Mouse (Mus musculus): ENCODE results near the gene Ptprk.

Gene Ptprk

GRCm38 (mm10) chr10:28112826-28113589 lies 38.4 kb downstream of the Ptprk start:
- no peak for DNase-seq (ENCODE audit: low spot score in 2 of 2)

DNA sequence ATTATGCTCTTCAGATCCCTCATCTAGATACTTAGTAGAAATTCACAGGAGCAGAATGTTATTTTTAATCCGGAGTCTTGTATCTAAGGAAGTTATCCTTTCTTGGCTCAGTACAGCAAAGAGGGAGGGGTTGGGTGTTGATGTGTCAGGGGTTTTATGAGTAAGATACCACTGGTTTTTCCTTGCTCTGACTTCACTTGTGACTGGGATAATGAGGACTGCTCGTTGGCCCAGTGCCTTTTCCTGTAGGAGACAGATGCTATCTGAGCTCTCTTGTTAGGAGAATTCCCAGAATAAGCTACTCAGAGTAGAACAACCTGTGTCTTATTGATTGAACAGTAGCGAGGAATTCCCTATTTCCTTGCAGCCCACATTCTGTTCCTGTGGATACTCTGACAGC lies 39.3 kb downstream of the Ptprk start:
- DNase-seq (ENCODE audit: low spot score in 2 of 2), result no peak

DNA sequence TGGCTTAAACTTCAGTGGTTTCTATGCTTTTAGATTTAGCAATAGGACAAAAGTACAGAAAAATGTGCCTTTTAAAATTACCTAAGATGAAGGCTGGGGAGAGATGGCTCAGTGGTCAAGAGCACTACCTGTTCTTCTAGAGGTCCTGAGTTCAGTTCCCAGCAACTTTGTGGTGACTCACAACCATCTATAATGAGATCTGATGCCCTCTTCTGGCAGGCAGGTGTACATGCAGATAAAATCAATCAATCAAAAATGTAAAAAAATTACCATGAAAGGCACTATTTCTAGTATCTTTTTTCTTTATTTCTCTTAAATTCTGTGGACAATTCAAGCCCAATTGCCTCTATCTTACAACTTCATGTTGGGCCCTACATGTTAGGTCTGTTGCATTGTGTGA lies 42.4 kb downstream of the Ptprk start:
- no peak for DNase-seq (ENCODE audit: low spot score in 2 of 2)

DNA sequence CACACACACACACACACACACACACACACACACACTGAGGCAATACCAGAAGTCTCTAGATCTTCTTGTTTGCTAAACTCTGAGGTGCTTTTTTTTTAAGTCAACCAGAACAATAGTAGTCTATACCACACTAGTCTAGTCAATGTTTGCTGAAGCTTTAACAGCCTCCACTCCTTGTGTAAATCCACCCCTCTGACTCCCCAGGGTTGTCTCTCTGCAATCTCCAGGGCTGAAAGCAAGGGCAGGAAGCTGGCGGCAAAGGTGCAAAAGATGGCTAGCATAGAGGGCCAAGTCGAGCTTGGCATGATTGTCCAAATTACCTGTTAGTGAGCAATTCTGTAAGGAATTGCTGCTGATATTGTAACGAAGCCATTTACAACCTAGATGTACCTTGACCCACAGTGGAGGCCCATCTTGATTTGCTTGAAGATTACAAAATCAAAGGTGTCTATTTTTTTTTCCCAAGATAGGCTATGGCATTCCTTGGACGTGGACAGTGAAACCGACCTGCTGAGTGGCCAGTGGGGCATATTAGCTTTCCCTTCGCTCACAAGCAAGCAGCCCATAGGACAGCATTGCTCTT lies 44.3 kb downstream of the Ptprk start:
- DNase-seq (ENCODE audit: low spot score in 2 of 2), result no peak

DNA sequence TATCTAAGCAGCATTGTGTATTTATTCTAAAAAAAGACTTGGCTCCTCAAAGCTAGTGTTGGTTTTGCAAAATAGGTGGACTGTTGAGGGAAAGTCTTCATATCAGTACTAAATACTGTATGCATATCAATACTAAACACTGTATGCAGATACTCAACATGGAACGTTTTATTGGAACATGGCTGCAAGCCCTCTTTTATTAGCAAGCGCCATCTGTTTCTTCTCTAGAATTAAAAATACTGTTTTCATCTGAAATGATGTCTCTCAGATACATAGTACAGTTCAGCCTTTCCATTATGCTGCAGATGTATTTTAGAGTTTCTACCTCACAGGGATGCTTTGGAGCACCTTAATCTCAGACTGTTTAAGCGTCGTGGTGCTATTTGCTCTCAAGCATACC lies 49.3 kb downstream of the Ptprk start:
- DNase-seq (ENCODE audit: low spot score in 2 of 2), result no peak

GRCm38 (mm10) chr10:28128011-28128410 lies 53.4 kb downstream of the Ptprk start:
- DNase-seq (ENCODE audit: low spot score in 2 of 2), result no peak

DNA sequence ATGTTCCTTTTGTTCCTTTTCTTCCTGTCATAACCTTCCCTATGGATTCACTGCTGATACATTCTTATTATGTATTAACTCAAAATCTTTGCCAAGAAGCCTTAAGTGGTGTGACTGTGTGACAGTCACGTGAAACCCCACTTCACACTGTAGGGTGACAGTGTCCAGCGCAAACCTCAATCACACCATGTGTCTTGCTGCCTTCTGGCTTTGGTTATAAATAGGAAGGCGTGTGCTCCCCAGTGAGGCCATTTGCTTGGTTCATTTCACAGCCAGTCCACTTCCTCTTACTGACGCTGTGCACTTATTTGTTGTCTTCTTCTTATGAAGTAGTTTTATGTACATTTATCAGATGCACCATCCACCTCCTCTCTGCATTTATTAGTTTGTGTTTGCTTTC lies 53.8 kb downstream of the Ptprk start:
- no peak for DNase-seq (ENCODE audit: low spot score in 2 of 2)

DNA sequence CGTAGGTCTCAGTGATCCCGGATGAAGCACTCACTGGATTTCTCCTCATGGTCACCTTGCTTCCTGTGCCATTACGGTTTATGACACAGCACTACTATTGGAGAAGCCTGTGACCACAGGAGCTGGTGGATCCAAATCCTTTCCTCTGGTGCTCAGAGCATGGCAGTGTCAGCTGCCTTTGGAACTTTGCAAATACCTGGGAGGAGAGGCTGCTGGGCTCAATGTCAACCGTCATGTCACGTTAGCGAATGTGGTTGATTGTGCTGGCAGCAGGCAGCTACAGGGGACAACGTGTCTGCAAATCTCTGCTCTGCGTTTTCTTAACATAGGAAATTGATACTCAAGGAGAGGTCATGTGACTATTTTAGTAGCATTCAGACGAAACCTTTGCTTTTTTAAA lies 55.8 kb downstream of the Ptprk start:
- DNase-seq (ENCODE audit: low spot score in 2 of 2), result no peak

DNA sequence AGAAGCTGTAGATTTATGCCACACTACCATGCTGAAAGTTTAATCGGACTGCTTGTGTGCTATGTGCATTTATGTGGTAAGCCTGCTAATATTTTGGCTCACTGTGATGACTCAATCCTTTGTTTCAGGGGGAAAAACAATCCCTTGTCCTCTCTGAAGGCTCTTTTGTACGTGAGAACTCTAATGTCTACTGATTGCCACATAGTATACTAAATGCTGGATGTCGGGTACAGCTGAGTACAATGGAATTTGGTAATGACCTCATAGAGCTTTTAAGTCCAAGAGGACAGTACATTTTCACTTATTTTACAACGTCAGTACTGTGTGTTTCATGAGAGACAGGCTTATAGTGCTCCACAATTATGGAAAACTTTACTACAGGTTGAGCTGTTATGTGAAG lies 59.1 kb downstream of the Ptprk start:
- no peak for DNase-seq (ENCODE audit: low spot score in 2 of 2)

- no peak for DNase-seq (ENCODE audit: low spot score in 2 of 2)
Observed at GRCm38 (mm10) chr10:28138399-28138798, 63.8 kb downstream of the Ptprk start.

- DNase-seq (ENCODE audit: low spot score in 2 of 2), result no peak
Observed at GRCm38 (mm10) chr10:28144459-28144858, 69.8 kb downstream of the Ptprk start.

DNA sequence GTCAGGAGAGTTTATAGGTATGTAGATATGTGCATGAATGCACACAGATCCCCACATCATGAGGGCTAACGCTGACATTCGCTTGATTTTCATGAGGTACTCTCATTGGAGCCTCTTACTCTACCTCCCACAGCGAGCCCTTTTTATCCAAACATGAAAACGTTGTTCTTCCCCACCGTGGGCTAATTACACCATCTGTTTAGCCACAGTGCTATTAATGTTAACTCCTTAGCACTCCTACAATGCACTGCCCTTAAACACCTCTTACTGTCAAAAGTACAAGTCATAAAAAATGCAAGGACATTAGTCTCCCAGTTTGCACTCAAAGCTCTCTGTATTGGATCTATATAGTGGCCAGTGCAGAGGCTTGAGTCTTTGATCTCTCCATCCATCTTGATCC lies 70.7 kb downstream of the Ptprk start:
- DNase-seq (ENCODE audit: low spot score in 2 of 2), result no peak

DNA sequence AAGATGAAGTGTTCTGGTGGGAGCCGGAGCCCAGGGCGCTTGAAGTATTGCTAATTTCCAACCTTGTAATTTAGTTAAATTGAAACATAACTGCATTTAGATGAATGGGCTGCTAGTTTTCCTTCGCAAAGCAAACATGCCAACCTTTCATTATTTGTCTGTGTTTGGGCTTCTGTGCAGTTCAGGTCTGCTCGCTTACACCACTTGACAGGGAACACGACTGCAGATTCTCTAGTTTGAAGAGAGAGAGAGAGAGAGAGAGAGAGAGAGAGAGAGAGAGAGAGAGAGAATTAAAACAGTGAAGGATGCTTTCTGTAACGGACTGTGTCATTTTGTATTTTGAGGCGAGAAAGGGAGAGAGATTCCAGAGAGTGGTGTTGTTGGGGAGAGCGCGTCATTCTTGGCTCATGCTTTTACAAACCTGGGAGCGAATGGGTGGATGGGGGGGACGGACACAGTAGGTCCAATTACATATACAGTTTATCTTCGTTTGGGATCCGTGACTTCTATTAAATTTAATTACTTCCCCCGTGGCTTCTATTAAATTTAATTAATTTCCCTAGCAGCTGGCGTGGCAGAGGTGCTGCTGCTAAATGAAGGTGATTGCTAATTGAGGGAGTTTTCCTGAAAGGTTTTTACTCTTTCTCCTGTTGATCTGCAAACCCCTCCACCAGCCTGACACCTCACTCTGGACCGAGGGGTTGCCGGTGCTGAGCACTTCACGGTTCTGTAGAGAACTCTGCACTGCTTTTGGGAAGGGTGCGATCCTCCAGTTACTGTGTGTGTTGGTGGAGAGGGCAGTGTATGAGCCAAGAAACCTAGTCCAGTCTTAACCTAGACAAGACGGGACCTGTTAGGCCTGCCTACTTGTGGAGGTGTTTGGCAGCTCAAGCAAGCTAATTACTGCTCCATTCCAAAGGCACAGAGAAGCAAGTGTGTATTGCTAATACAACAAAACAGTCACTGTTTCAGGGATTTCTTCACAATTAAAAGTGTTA lies 81.4 kb downstream of the Ptprk start:
- DNase-seq (ENCODE audit: low spot score in 2 of 2), result no peak

- DNase-seq (ENCODE audit: low spot score in 2 of 2), result no peak
Observed at GRCm38 (mm10) chr10:28159716-28160115, 85.1 kb downstream of the Ptprk start.

GRCm38 (mm10) chr10:28161306-28161705 lies 86.7 kb downstream of the Ptprk start:
- no peak for DNase-seq (ENCODE audit: low spot score in 2 of 2)

DNA sequence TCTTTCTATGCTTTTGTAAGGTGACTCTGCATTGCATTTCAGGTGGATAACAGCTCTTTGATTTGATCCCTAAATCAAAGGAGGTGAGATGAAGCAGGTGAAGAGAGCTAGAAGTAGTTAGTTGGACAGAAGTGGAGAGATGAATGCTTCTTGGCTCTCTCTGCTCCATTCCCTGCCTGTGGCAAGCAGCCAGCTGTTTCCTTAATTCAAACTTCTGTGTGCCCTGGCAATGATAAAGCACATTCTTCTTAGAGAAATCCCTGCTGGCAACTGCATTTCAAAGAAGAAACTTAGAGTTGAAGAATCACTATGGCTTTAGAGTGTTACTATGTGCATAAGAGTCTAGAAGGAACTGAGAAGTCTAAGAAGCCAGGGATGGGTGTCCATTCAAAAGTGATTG lies 89.6 kb downstream of the Ptprk start:
- DNase-seq (ENCODE audit: low spot score in 2 of 2), result no peak

- no peak for DNase-seq (ENCODE audit: low spot score in 2 of 2)
Observed at GRCm38 (mm10) chr10:28164746-28165145, 90.1 kb downstream of the Ptprk start.

DNA sequence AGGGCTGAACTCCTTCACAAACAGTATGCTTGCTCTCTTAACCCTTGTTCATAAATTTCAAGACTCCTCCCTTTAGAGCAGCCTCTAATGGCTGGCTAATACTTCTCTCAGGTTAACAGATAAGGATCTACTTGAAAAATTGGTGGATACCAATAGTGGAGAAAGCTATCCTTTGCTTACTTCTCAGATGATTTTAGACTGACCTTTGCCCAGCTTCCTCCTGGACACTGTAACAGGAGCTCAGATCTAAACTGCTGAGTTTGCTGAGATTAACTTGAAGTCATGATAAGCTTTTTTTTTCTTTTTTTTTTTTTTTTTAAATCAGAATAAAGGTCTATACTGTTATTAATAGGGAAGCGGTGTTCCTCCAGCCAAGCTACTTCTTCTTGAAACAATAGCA lies 92.0 kb downstream of the Ptprk start:
- DNase-seq (ENCODE audit: low spot score in 2 of 2), result no peak

GRCm38 (mm10) chr10:28167097-28167496 lies 92.5 kb downstream of the Ptprk start:
- no peak for DNase-seq (ENCODE audit: low spot score in 2 of 2)

DNA sequence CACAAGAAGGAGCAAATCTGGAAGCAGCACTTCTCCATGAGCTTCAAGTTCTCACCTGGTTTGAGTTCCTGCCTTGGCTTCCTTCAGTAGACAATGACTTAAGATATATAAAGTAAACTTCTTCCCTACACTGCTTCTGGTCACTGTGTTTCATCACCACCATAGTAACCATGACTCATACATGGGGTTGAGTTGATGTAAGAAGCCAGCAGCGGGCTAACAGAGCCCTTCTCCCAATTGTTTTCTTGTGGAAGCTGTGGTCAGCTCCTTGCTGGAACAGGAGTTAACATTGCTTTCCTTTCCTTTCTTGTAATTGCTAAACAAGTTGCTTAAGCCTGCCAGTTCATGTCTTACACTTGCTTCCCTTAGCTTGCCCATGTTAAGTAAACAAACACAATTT lies 96.6 kb downstream of the Ptprk start:
- DNase-seq (ENCODE audit: low spot score in 2 of 2), result no peak

DNA sequence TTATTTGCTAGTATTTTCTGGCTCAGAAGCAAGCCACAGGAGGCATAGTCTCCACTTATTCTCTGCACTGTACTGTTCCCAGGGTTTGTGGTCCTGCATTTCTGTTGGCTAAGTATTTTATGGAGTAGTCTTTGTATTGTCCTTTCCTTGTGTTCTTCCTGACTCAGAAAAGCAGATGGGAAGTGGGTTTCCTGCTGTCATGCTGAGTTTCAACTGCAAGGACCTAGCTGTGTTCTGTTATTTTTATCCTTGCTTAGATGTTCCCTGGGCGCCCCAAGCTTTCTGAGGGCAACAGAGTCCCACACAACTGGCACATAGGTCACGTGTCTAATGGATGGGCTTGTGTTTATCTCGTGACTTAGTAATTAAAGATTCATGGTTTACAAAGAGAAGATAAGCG lies 104.3 kb downstream of the Ptprk start:
- DNase-seq (ENCODE audit: low spot score in 2 of 2), result no peak

DNA sequence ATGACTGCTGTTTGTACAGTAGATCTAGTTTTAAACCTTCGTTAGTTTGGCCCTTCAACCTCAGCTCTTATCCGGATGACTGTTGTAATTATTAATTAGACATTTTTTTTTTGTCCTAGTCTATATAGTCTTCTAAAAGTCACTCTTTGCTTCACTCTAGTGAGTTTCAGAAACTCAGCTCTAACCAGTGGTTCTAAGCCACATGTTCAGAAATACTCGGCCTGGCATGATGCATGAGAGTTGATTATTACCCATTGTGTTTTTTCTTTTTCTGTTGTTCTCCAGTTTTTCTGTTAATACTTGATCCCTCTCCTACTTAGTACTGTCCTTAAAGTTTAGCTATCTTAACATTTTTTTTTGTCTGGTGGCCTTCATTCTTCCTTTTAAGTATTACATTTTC lies 107.5 kb downstream of the Ptprk start:
- DNase-seq (ENCODE audit: low spot score in 2 of 2), result no peak

DNA sequence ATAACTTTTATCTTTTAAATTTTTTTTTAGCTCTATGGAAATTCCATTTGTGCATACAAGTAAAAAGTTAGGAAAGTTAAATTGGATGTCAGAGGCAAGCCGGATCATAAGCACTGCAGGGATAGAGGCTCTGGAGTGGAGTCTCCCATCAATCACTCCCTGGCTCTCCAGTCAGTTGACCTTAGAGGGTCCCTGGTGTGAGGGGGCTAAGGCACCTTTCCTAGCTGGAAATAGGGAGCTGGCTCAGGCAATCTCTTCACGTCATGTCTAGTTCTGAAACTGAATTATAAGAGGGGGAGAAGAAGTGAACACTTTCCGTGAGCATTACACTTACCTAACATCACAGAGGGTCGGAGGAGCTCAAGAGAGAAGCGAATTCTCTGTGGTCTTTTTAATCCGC lies 110.1 kb downstream of the Ptprk start:
- no peak for DNase-seq (ENCODE audit: low spot score in 2 of 2)

All from urinary bladder, postnatal 4 days (tissue).